Mouse (Mus musculus) limb, embryonic 10.5 days (tissue): ENCODE measurements around the gene Ppfia4. TPM values are rescaled to one million over a fixed set of nuclear protein-coding genes. Genes with fewer than 3 reads are reported as not detected.

ENCODE experiments used
- DNase-seq: peaks from one replicate; pipeline ENCODE4 v3.0.0-alpha.2; 2017; ENCODE audit warnings: low spot score
- H3K27ac ChIP-seq: fragments of 300-500 bp; sonication (generic); 2 replicates; pipeline ENCODE4 v1.5.1; 2016; ENCODE audit warnings: mild to moderate bottlenecking
- H3K27me3 ChIP-seq: fragments of 300-500 bp; sonication (generic); 2 replicates; pipeline ENCODE4 v1.6.1; 2016; ENCODE audit warnings: low read depth, mild to moderate bottlenecking; ENCODE audit not compliant: poor library complexity, severe bottlenecking
- H3K36me3 ChIP-seq: fragments of 300-500 bp; sonication (generic); 2 replicates; pipeline ENCODE4 v1.6.1; 2016; ENCODE audit warnings: mild to moderate bottlenecking, moderate library complexity
- H3K4me1 ChIP-seq: fragments of 300-500 bp; sonication (generic); 2 replicates; pipeline ENCODE4 v1.6.1; 2016
- H3K4me3 ChIP-seq: fragments of 300-500 bp; sonication (generic); 2 replicates; pipeline ENCODE4 v1.5.1; 2016; ENCODE audit warnings: mild to moderate bottlenecking, moderate library complexity
- H3K9me3 ChIP-seq: fragments of 300-500 bp; sonication (generic); replicated peaks from 2 replicates; pipeline ENCODE4 v1.6.1; 2016; ENCODE audit warnings: mild to moderate bottlenecking
- WGBS: fragments of 180-500 bp; shearing (Covaris S2); methylation state at CpG from one replicate; pipeline ENCODE4 v1.1.7; 2016; 5-methylcytosine and 5-hydroxymethylcytosine counted together
- polyA plus RNA-seq: library from polyadenylated mRNA; unstranded; fragments of >200 nt; fragmentation: Nextera tagmentation; extraction: Ambion mirVana; gene quantifications from 2 replicates; pipeline ENCODE4 v1.2.1, GENCODE M21; 2016

Gene Ppfia4
- polyA plus RNA-seq, 1 experiment from 2014 or later, result 2.3 TPM

- no peaks in the 10 kb centered on the region for H3K27me3 ChIP-seq
- no peaks in the 10 kb centered on the region for H3K9me3 ChIP-seq
- peaks cover 16% of the 10 kb centered on the region; the same call in 1 of the 2 replicates for H3K4me1 ChIP-seq
- WGBS, result 69% methylated on average over 13 of the region's 13 CpGs
- H3K4me3 ChIP-seq, result no peak overlapping the region
- no peak for DNase-seq
- H3K27ac ChIP-seq, result no peak overlapping the region
- H3K36me3 ChIP-seq, result no peaks in the 10 kb centered on the region
Observed at GRCm38 (mm10) chr1:134335211-134335923, 2.6 kb upstream of the Ppfia4 start.

DNA sequence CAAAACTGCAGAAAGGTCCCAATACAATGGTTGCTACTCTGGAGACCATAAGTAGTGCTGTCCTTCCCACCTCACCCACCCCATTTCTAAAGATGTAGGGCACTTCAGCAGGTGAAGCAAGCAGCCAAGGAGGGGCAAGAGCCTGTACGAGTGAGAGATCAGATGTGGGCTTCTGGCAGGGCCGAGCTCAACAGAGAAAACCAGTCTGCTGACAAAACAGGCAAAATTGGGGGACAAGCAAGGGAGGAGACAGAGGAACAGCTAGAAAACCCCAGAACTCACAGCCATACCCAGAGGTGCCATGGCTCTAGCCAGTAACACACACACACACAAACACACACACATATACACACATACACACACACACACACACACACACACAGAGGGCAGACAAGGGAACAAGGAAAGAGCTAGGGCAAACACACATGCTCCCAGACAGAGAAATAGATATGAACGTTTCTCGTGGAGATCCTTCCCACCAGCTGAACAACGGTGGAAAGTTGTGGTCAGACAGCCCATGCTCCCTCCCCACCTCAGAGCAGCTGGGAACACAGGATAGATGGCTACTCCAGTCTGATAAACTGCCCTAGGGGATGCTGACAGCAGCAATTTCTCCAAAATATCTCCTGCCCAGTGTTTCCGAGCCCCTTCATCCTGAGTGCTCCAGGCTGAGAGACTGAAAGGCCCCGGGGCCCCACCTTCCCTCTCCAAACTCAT, 1.5 kb upstream of the Ppfia4 start:
- 79% methylated on average over 7 of the region's 7 CpGs for WGBS
- H3K4me3 ChIP-seq, result no peak overlapping the region
- H3K4me1 ChIP-seq, result peaks cover 16% of the 10 kb centered on the region; the same call in 1 of the 2 replicates
- H3K27me3 ChIP-seq, result no peaks in the 10 kb centered on the region
- no peak overlapping the region for H3K27ac ChIP-seq
- no peaks in the 10 kb centered on the region for H3K9me3 ChIP-seq
- DNase-seq, result no peak
- H3K36me3 ChIP-seq, result no peaks in the 10 kb centered on the region

DNA sequence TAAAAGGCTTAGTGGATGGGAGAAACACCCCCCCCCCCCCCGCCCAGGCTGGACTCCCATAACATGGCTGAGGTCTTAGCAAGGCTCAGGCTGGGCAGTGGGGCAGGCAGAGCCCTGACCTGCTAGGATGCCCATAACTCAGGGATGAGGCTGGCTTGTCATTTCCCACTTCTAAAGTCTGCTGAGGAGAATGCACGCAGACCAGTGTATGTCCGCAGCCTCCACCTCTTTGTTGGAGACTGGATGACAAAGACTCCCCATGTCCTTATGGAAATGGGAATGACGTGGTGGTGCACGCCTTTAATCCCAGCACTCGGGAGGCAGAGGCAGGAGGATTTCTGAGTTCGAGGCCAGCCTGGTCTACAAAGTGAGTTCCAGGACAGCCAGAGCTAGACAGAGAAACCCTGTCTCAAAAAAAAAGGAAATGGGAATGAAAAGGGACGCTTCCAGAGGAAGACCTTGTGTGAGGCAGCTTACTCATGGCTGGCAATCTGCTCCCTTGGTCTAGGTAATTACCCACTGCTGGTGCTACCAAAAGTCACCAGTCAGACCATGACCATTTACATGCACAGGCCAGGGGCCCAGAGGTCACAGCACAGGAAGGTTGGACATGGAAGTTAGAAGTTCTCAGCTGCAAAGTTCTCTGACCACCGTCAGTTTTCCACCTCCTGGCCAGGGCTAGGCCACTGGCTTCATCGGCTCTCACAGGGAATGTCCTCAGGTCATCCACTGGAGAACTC, 813 bp upstream of the Ppfia4 start:
- 87% methylated on average over 10 of the region's 10 CpGs for WGBS
- no peak overlapping the region for H3K4me3 ChIP-seq
- H3K27me3 ChIP-seq, result no peaks in the 10 kb centered on the region
- H3K4me1 ChIP-seq, result peaks cover 16% of the 10 kb centered on the region; the same call in 1 of the 2 replicates
- H3K27ac ChIP-seq, result no peak overlapping the region
- no peaks in the 10 kb centered on the region for H3K9me3 ChIP-seq
- DNase-seq, result no peak
- H3K36me3 ChIP-seq, result no peaks in the 10 kb centered on the region

DNA sequence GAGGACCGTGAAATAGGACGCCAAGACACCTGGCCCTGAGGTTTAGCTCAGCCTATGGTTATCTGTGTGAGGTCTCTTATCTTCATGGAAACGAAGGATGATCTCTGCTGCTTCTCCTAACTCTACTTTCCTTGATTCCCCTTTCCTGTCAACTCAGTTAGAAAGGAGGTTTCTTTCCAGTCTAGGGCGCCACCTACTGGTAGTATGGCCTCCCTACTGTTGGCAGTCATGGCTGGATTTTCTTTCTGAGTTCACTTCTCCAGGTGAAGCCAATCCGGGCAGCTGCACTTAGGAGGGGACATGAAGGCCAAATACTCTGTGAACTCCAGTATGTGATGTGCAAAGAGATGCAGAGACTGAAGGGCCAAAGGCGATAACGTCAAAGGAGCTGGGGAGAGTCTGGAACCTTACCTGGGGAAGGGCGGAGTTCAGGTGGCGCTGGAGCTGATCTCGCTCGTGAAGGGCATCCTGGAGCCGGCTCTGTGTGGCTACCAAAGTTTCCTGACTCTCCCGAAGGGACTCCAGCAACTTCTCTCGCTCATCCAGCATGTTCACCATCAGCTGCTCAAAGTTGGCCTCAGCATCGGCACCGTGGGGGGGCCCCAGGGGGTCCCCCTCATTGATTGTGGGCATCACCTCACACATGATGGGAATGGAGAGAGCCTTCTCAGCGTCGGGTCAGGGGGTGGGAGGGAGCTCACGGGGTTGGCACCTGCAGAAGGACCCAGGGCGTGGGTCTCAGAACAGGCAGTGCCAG, 671 bp downstream of the Ppfia4 start:
- H3K4me1 ChIP-seq, result peaks cover 16% of the 10 kb centered on the region; the same call in 1 of the 2 replicates
- DNase-seq, result peak; percentile 86
- WGBS, result 62% methylated on average over 20 of the region's 20 CpGs

GRCm38 (mm10) chr1:134326841-134327346, 5.8 kb downstream of the Ppfia4 start:
- WGBS, result 92% methylated on average over 12 of the region's 12 CpGs

More for the DNA sequence above, 671 bp downstream of the Ppfia4 start:
- H3K36me3 ChIP-seq, result no peaks in the 10 kb centered on the region
- no peak overlapping the region for H3K4me3 ChIP-seq
- H3K9me3 ChIP-seq, result no peaks in the 10 kb centered on the region
- H3K27ac ChIP-seq, result no peak overlapping the region
- H3K27me3 ChIP-seq, result no peaks in the 10 kb centered on the region

DNA sequence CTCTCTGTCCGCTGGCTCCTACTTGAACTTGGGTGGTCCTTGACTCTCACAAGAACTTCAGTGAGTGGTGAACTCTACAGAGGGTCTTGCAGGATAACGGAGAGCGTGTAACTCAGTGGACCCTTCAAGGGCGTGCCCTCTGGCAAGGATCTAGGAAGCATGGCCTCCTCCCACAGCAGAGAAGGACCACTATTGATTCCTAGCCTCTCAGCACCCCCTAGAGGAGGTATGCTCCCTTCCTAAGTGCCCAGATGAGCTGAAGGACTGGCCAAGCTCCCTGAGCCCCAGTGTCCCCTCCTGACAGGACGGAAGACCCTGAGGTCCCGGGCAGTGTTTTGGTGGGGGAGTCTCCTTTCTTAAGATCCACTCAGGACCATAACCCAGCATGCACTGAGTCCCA, 10.1 kb downstream of the Ppfia4 start:
- peaks cover 11% of the 10 kb centered on the region for H3K4me1 ChIP-seq
- DNase-seq, result no peak
- WGBS, result 93% methylated on average over 6 of the region's 6 CpGs
- H3K36me3 ChIP-seq, result no peaks in the 10 kb centered on the region
- H3K4me3 ChIP-seq, result no peak overlapping the region
- no peaks in the 10 kb centered on the region for H3K9me3 ChIP-seq
- H3K27ac ChIP-seq, result no peak overlapping the region
- H3K27me3 ChIP-seq, result no peaks in the 10 kb centered on the region

More at GRCm38 (mm10) chr1:134326841-134327346, 5.8 kb downstream of the Ppfia4 start:
- Histone ChIP-seq H3K4me1 (no peaks in the 10 kb centered on the region), H3K36me3 (no peaks in the 10 kb centered on the region), H3K4me3 (no peak overlapping the region), H3K9me3 (no peaks in the 10 kb centered on the region), H3K27me3 (no peaks in the 10 kb centered on the region), H3K27ac (no peak overlapping the region)
- DNase-seq, result no peak

GRCm38 (mm10) chr1:134320691-134321301, 11.9 kb downstream of the Ppfia4 start:
- Histone ChIP-seq H3K4me3 (no peak overlapping the region), H3K9me3 (no peaks in the 10 kb centered on the region), H3K27me3 (no peaks in the 10 kb centered on the region), H3K27ac (peak overlapping the region; percentile 51; the same call in 1 of the 2 replicates), H3K4me1 (peaks cover 11% of the 10 kb centered on the region), H3K36me3 (no peaks in the 10 kb centered on the region)
- no peak for DNase-seq
- WGBS, result 67% methylated on average over 14 of the region's 14 CpGs

GRCm38 (mm10) chr1:134318261-134318660, 14.5 kb downstream of the Ppfia4 start:
- DNase-seq, result no peak
- Histone ChIP-seq H3K9me3 (no peaks in the 10 kb centered on the region), H3K4me1 (peaks cover 11% of the 10 kb centered on the region), H3K27ac (no peak overlapping the region), H3K36me3 (no peaks in the 10 kb centered on the region), H3K27me3 (no peaks in the 10 kb centered on the region), H3K4me3 (no peak overlapping the region)
- WGBS, result 90% methylated on average over 5 of the region's 5 CpGs

- no peaks in the 10 kb centered on the region for H3K36me3 ChIP-seq
Observed at GRCm38 (mm10) chr1:134316361-134316760, 16.4 kb downstream of the Ppfia4 start.

GRCm38 (mm10) chr1:134315181-134315580, 17.5 kb downstream of the Ppfia4 start:
- H3K36me3 ChIP-seq, result no peaks in the 10 kb centered on the region
- WGBS, result 84% methylated on average over 5 of the region's 5 CpGs

More at GRCm38 (mm10) chr1:134316361-134316760, 16.4 kb downstream of the Ppfia4 start:
- Histone ChIP-seq H3K27me3 (no peaks in the 10 kb centered on the region), H3K27ac (no peak overlapping the region), H3K9me3 (no peaks in the 10 kb centered on the region), H3K4me3 (no peak overlapping the region), H3K4me1 (peaks cover 11% of the 10 kb centered on the region)
- no peak for DNase-seq
- WGBS, result 90% methylated on average over 9 of the region's 9 CpGs

DNA sequence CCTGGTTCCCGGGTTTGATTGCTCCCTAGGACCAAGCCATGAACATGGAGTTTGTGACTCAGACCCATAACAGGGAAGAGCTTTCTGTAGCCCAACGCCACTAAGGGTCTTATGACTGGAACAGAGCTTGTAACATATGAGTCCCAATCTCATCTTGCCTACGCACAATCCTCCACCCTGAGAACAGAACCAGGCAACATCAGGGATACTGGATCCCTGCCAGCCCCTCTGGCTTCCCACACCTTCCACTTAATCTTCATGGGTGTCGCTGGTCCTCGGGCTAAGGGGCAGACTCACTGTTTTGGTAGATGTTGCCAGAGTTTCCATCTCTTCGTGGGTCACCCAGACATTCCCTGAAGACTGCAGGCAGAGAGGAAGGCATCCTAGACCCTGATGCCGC, 21.0 kb downstream of the Ppfia4 start:
- H3K36me3 ChIP-seq, result no peaks in the 10 kb centered on the region
- no peaks in the 10 kb centered on the region for H3K4me1 ChIP-seq
- no peak overlapping the region for H3K27ac ChIP-seq
- no peaks in the 10 kb centered on the region for H3K27me3 ChIP-seq
- WGBS, result 88% methylated on average over 7 of the region's 7 CpGs
- no peaks in the 10 kb centered on the region for H3K9me3 ChIP-seq
- H3K4me3 ChIP-seq, result no peak overlapping the region
- no peak for DNase-seq

More at GRCm38 (mm10) chr1:134315181-134315580, 17.5 kb downstream of the Ppfia4 start:
- H3K9me3 ChIP-seq, result no peaks in the 10 kb centered on the region
- H3K4me3 ChIP-seq, result no peak overlapping the region
- no peak overlapping the region for H3K27ac ChIP-seq
- no peaks in the 10 kb centered on the region for H3K27me3 ChIP-seq
- no peak for DNase-seq
- no peaks in the 10 kb centered on the region for H3K4me1 ChIP-seq

DNA sequence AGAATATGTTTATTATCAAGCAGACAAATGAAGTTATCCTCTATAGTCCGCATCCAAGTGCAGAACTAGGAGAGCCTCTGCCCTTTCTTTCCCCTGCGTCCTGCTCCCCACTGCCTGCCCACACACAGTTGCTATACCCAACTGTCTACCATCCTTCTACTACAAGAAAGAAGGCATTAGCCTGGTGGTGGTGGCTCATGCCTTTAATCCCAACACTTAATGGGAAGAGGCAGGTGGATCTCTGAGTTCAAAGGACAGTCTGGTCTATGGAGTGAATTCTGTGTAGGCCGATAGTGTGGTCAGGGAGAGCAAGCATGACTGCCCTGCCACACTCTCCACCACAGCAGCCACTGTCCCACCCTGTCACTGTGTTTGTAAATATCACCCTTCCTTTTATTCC, 22.0 kb downstream of the Ppfia4 start:
- Histone ChIP-seq H3K36me3 (no peaks in the 10 kb centered on the region), H3K4me1 (no peaks in the 10 kb centered on the region), H3K4me3 (no peak overlapping the region), H3K27ac (no peak overlapping the region), H3K9me3 (no peaks in the 10 kb centered on the region), H3K27me3 (no peaks in the 10 kb centered on the region)
- no peak for DNase-seq
- 92% methylated on average over 3 of the region's 3 CpGs for WGBS
